Mouse (Mus musculus) midbrain, embryonic 11.5 days (tissue): ENCODE data around the gene Pogk. TPM values are rescaled to one million over a fixed set of nuclear protein-coding genes. Genes with fewer than 3 reads are reported as not detected.

ENCODE experiments used
- ATAC-seq: fragments of 200-750 bp; cut with Nextera tagmentation; 2 replicates; pipeline ENCODE4 v1.8.0; 2017; ENCODE audit warnings: moderate TSS enrichment, moderate library complexity; ENCODE audit not compliant: low FRiP score
- DNase-seq: peaks from one replicate; pipeline ENCODE4 v3.0.0; 2015; ENCODE audit warnings: low spot score; ENCODE audit errors: missing footprints
- H3K27ac ChIP-seq: fragments of 300-500 bp; sonication (generic); 2 replicates; pipeline ENCODE4 v1.5.1; 2014; ENCODE audit warnings: low read depth, low read length
- H3K27me3 ChIP-seq: fragments of 300-500 bp; sonication (generic); 2 replicates; pipeline ENCODE4 v1.6.1; 2014; ENCODE audit warnings: mild to moderate bottlenecking, low read length, moderate library complexity, mixed read lengths; ENCODE audit not compliant: control insufficient read depth, insufficient read depth
- H3K36me3 ChIP-seq: fragments of 300-500 bp; sonication (generic); 2 replicates; pipeline ENCODE4 v1.6.1; 2014; ENCODE audit warnings: mild to moderate bottlenecking, low read length, moderate library complexity, mixed read lengths; ENCODE audit not compliant: control insufficient read depth, insufficient read depth
- H3K4me1 ChIP-seq: fragments of 300-500 bp; sonication (generic); 2 replicates; pipeline ENCODE4 v1.6.1; 2014; ENCODE audit warnings: low read length; ENCODE audit not compliant: control insufficient read depth, insufficient read depth
- H3K4me2 ChIP-seq: fragments of 300-500 bp; sonication (generic); 2 replicates; pipeline ENCODE4 v1.6.1; 2014; ENCODE audit warnings: mild to moderate bottlenecking, moderate library complexity
- H3K4me3 ChIP-seq: fragments of 300-500 bp; sonication (generic); 2 replicates; pipeline ENCODE4 v1.5.1; 2014; ENCODE audit warnings: low read depth, low read length
- H3K9ac ChIP-seq: fragments of 300-500 bp; sonication (generic); 2 replicates; pipeline ENCODE4 v1.6.1; 2014; ENCODE audit warnings: low read length
- H3K9me3 ChIP-seq: fragments of 300-500 bp; sonication (generic); 2 replicates; pipeline ENCODE4 v1.6.1; 2016; ENCODE audit warnings: low read length; ENCODE audit not compliant: control insufficient read depth
- WGBS: fragments of 180-500 bp; shearing (Covaris S2); extraction: QIAGEN DNeasy Blood & Tissue Kit; methylation state at CpG from one replicate; pipeline ENCODE4 v1.1.7; 2014; 5-methylcytosine and 5-hydroxymethylcytosine counted together
- polyA plus RNA-seq: library from polyadenylated mRNA; unstranded; fragments of >200 nt; fragmentation: Nextera tagmentation; extraction: Ambion mirVana; gene quantifications from 2 replicates; pipeline ENCODE4 v1.2.1, GENCODE M21; 2014

Gene Pogk
- polyA plus RNA-seq, 1 experiment from 2014 or later: 39.8 TPM

DNA sequence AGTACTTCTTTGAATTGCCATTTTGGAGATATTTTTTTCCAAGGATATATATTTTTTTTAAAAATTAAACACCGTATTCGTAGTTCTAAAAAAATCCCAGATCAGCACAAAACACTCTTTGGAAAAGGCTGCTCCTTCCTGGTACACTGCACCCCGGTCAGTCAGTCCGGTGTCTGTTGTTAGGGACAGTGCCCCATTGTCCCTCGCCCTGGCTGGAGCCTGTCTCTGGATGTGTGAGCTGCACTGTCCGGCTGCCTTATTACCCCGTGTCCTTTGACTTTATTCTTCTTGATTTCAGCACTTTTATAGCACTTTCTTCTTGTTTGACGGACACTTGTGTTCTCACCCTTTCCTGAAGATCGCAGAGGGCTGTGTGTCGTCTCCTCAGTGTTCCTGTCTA, 25.0 kb downstream of the Pogk start:
- H3K36me3 ChIP-seq: peaks cover 10% of the 10 kb centered on the region; the same call in 1 of the 2 replicates
- WGBS: 94% methylated on average over 10 of the region's 10 CpGs

GRCm38 (mm10) chr1:166382626-166383025, 27.0 kb downstream of the Pogk start:
- Histone ChIP-seq H3K4me2 (no peak overlapping the region), H3K4me3 (no peak overlapping the region), H3K9ac (no peak overlapping the region), H3K4me1 (peaks cover 17% of the 10 kb centered on the region), H3K27me3 (no peaks in the 10 kb centered on the region), H3K36me3 (peaks cover 6% of the 10 kb centered on the region; the same call in 1 of the 2 replicates), H3K27ac (no peak overlapping the region), H3K9me3 (no peaks in the 10 kb centered on the region)
- DNase-seq: peak; percentile 77
- WGBS: 89% methylated on average over 4 of the region's 4 CpGs
- no peak for ATAC-seq

More for the DNA sequence above, 25.0 kb downstream of the Pogk start:
- Histone ChIP-seq H3K4me2 (no peak overlapping the region), H3K27ac (no peak overlapping the region), H3K9ac (no peak overlapping the region), H3K27me3 (no peaks in the 10 kb centered on the region), H3K9me3 (no peaks in the 10 kb centered on the region), H3K4me1 (peaks cover 14% of the 10 kb centered on the region), H3K4me3 (no peak overlapping the region)
- DNase-seq (peak; percentile 12), ATAC-seq (no peak)

DNA sequence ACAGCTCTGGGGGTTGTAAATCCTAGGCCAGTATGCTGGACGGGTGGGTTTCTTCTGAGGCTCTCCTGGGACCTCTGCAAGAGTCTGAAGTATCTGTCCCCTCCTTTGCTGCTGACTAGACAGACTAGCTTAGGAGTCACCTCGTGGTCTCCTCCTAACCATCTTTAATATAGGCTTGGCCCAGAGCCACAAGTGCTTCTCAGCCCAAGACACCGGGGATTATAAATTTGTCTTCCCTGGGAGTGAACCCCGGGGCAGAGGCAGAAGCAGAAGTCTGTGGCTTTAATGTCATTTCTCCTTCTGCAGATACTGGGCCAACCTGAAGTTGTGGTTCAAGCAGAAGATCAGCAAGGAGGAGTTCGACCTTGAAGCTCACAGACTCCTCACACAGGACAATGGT, 27.8 kb downstream of the Pogk start:
- Histone ChIP-seq H3K4me3 (no peak overlapping the region), H3K4me2 (no peak overlapping the region), H3K4me1 (peaks cover 17% of the 10 kb centered on the region), H3K27me3 (no peaks in the 10 kb centered on the region), H3K9ac (no peak overlapping the region), H3K36me3 (peaks cover 6% of the 10 kb centered on the region; the same call in 1 of the 2 replicates), H3K9me3 (no peaks in the 10 kb centered on the region), H3K27ac (no peak overlapping the region)
- 90% methylated on average over 5 of the region's 5 CpGs for WGBS
- DNase-seq: peak; percentile 41
- ATAC-seq: no peak

GRCm38 (mm10) chr1:166381336-166381735, 28.3 kb downstream of the Pogk start:
- peaks cover 6% of the 10 kb centered on the region; the same call in 1 of the 2 replicates for H3K36me3 ChIP-seq
- peaks cover 17% of the 10 kb centered on the region for H3K4me1 ChIP-seq
- no peaks in the 10 kb centered on the region for H3K27me3 ChIP-seq
- no peak overlapping the region for H3K4me3 ChIP-seq
- H3K4me2 ChIP-seq: no peak overlapping the region
- H3K27ac ChIP-seq: no peak overlapping the region
- H3K9ac ChIP-seq: no peak overlapping the region
- DNase-seq: peak; percentile 67
- no peaks in the 10 kb centered on the region for H3K9me3 ChIP-seq
- 93% methylated on average over 10 of the region's 10 CpGs for WGBS
- no peak for ATAC-seq

DNA sequence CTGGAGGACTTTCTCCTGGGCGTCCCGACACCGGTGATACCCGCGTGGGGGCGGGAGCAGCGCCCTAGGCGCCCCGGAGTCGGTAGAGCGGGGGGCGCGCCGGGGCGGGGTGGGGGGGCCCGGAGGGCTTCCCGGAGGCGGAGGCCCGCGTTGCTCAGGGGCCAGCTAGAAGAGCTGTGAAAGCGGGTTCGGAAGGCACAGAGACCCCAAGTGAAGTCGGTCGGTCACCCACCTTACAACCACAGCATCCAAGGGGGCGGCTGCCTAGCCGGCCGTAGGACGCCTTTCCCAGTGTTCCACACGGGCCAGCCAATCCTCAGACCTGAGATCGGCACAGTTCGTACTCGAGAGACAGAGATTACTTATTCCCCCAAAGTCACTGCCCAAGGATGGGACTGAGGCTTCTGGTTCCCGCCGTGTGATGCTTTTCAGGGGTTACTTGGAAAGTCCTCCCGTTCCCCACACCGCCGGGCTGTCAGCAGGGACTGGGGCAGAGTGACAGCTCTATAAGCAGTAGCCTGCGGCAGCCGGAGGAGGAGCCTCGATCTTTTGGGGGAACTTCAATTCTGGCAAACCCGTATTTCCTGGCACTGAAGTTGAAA, 29.9 kb downstream of the Pogk start:
- no peaks in the 10 kb centered on the region for H3K27me3 ChIP-seq
- peak overlapping the region; percentile 80 for H3K27ac ChIP-seq
- peak overlapping the region; percentile 69 for H3K4me2 ChIP-seq
- peaks cover 5% of the 10 kb centered on the region; the same call in 1 of the 2 replicates for H3K36me3 ChIP-seq
- no peaks in the 10 kb centered on the region for H3K9me3 ChIP-seq
- peak overlapping the region; percentile 97 for H3K9ac ChIP-seq
- peaks cover 17% of the 10 kb centered on the region for H3K4me1 ChIP-seq
- H3K4me3 ChIP-seq: peak overlapping the region; percentile 95
- WGBS: under 1% methylated on average over 41 of the region's 41 CpGs
- peak; percentile 54 for ATAC-seq
- DNase-seq: peak; percentile 97

- H3K4me2 ChIP-seq: peak within 1 kb of the TSS; percentile 69
- ATAC-seq (peak; percentile 94), DNase-seq (peak; percentile 99)
- peak within 1 kb of the TSS; percentile 80 for H3K27ac ChIP-seq
- H3K4me1 ChIP-seq: peaks cover 17% of the 10 kb centered on the region
- H3K4me3 ChIP-seq: peak within 1 kb of the TSS; percentile 95
- H3K9me3 ChIP-seq: no peaks in the 10 kb centered on the region
- under 1% methylated on average over 78 of the region's 81 CpGs for WGBS
- peak within 1 kb of the TSS; percentile 97 for H3K9ac ChIP-seq
- no peaks in the 10 kb centered on the region for H3K27me3 ChIP-seq
- 0 out of 2 replicates have a peak, but pooled peaks cover 3% of the 10 kb centered on the region for H3K36me3 ChIP-seq
Measured at GRCm38 (mm10) chr1:166379013-166379629, 30.5 kb downstream of the Pogk start, which contains the start of gene Tada1. Gene Tada1, plus strand, starts transcription at chr1:166379097.

GRCm38 (mm10) chr1:166378431-166379012, 31.1 kb downstream of the Pogk start:
- peak overlapping the region; percentile 30; the same call in 1 of the 2 replicates for H3K27ac ChIP-seq
- 6% methylated on average over 20 of the region's 21 CpGs for WGBS

GRCm38 (mm10) chr1:166377171-166377570, 32.5 kb downstream of the Pogk start:
- Histone ChIP-seq H3K9me3 (no peaks in the 10 kb centered on the region), H3K27me3 (no peaks in the 10 kb centered on the region), H3K27ac (no peak overlapping the region), H3K9ac (no peak overlapping the region), H3K4me1 (peaks cover 17% of the 10 kb centered on the region), H3K36me3 (no peaks in the 10 kb centered on the region), H3K4me2 (no peak overlapping the region), H3K4me3 (no peak overlapping the region)
- WGBS: 82% methylated on average over 6 of the region's 6 CpGs
- ATAC-seq: no peak
- DNase-seq: peak; percentile 64

More at GRCm38 (mm10) chr1:166378431-166379012, 31.1 kb downstream of the Pogk start:
- Histone ChIP-seq H3K4me1 (peaks cover 17% of the 10 kb centered on the region), H3K27me3 (no peaks in the 10 kb centered on the region), H3K4me2 (peak overlapping the region; percentile 69), H3K9me3 (no peaks in the 10 kb centered on the region), H3K36me3 (0 out of 2 replicates have a peak, but pooled peaks cover 3% of the 10 kb centered on the region), H3K4me3 (peak overlapping the region; percentile 95), H3K9ac (peak overlapping the region; percentile 79)
- ATAC-seq (peak; percentile 1), DNase-seq (peak; percentile 93)

DNA sequence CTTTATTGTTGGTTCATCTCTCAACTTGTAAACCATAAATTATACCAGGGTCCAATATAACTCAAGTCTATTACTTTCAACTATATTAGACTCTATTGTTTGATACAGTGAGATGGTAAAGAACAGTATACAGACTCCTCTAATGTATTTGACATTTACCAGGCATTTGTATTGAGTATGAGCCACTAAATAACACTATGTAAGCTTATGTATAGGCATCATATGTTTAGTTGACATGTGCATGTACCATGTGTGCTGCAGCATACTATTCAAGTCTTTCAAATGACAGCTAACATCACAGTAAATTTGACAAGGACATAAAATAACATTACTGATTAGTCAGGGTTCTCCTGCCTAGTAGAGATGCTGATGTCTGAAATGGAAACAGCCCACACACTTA, 46.5 kb downstream of the Pogk start:
- Histone ChIP-seq H3K9me3 (no peaks in the 10 kb centered on the region), H3K27ac (no peak overlapping the region), H3K27me3 (no peaks in the 10 kb centered on the region), H3K4me1 (no peaks in the 10 kb centered on the region), H3K9ac (no peak overlapping the region), H3K36me3 (no peaks in the 10 kb centered on the region), H3K4me3 (no peak overlapping the region), H3K4me2 (no peak overlapping the region)
- peak; percentile 59 for DNase-seq
- ATAC-seq: no peak
